Mouse (Mus musculus) gastrocnemius, adult 2 months (tissue): ENCODE measurements at regions not wholly inside any gene's neighbourhood (a gene's known extent, or its start where the extent isn't known, plus 50 kb on each side); places are given as distances from the start of the nearest gene placed in this dataset.
"Not testable (repeated sequence)": the region's sequence is repeated elsewhere in the genome, so short reads cannot be mapped to it uniquely, and the experiment has no call there.

ENCODE experiments used
- DNase-seq: peaks from one replicate; pipeline ENCODE4 v3.0.0; 2022
- H3K27ac ChIP-seq: fragments of 200-600 bp; 2 replicates; pipeline ENCODE4 v1.8.1; 2022; ENCODE audit warnings: mild to moderate bottlenecking
- H3K4me3 ChIP-seq: fragments of 200-600 bp; 2 replicates; pipeline ENCODE4 v1.8.1; 2022; ENCODE audit warnings: mild to moderate bottlenecking, moderate library complexity
- CTCF ChIP-seq: fragments of 200-600 bp; IDR thresholded peaks from 2 replicates; pipeline ENCODE4 v1.8.1; 2022; ENCODE audit warnings: antibody characterized with exemption, mild to moderate bottlenecking, moderate library complexity
- intact Hi-C: fragments of 180-260 bp; cut with DNase I; formaldehyde crosslinking; loops from one replicate; pipeline ENCODE4 v1.15.1; 2025

DNA sequence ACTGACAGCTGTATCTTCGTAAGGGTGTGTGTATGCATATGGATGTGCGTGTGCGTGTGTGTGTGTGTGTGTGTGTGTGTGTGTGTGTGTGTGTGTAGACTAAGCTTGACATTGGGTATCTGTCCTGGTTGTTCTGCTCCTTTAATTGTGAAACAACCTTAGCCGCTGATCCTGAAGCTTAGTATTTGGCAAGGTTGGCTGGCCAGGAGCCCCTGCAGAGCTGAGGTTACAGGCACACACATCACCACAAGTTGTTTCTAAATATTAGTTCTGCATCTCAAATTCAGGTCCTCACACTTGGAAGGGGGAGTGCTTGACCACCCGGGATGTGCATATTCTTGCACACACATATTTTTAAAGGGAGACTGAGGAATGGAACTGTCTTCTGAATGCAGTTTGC is 314.7 kb downstream of the Diras2 start:
- intact Hi-C loops: no loop called here
- peak; percentile 65 for DNase-seq
- TF ChIP-seq CTCF: no peak
- H3K4me3 ChIP-seq: no peak overlapping the region
- H3K27ac ChIP-seq: no peak overlapping the region; the same call in 1 of the 2 replicates

DNA sequence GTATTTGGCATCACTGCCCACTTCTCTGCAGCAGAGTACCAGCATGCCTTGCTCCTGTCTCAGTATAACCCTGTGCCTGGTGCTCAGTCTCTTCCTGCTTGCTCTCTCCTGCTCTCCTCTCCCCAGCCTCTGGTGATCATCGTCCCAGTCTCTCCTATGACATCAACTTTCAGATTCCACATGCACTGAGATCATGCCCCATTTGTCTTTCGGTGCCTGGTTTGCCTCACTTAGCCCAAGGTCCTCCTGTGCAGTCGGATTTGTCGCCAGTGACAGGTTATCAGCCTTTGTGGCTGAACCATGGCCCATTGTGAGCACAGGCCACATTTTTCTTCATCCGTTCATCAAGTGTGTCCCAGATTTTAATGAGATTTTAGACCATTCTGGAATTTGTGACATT is 314.0 kb downstream of the Diras2 start:
- intact Hi-C loops: no loop called here
- no peak for TF ChIP-seq CTCF
- Histone ChIP-seq H3K27ac (no peak overlapping the region; the same call in 1 of the 2 replicates), H3K4me3 (no peak overlapping the region)
- DNase-seq: no peak

DNA sequence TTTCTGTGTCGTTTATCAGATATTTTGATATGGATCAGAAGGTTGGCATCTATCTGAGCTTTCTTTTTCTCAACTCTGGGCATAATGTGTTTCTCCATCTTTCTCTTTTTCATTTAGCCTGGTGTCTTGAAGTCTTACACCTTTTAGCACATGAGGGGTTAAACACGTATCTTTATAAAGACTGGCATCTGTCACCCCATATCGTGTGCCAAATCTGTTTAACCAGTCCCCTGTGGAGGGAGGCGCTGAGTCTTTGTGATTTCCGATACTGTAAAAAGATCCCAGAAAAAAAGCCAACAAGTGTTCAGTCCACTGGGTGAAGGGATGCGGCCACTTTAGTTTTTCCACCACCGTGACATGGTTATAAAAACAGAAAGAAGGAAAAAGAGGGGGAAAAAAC is 313.3 kb downstream of the Diras2 start:
- no peak for DNase-seq
- no peak for TF ChIP-seq CTCF
- Histone ChIP-seq H3K4me3 (no peak overlapping the region), H3K27ac (no peak overlapping the region)
- intact Hi-C loops: no loop called here

DNA sequence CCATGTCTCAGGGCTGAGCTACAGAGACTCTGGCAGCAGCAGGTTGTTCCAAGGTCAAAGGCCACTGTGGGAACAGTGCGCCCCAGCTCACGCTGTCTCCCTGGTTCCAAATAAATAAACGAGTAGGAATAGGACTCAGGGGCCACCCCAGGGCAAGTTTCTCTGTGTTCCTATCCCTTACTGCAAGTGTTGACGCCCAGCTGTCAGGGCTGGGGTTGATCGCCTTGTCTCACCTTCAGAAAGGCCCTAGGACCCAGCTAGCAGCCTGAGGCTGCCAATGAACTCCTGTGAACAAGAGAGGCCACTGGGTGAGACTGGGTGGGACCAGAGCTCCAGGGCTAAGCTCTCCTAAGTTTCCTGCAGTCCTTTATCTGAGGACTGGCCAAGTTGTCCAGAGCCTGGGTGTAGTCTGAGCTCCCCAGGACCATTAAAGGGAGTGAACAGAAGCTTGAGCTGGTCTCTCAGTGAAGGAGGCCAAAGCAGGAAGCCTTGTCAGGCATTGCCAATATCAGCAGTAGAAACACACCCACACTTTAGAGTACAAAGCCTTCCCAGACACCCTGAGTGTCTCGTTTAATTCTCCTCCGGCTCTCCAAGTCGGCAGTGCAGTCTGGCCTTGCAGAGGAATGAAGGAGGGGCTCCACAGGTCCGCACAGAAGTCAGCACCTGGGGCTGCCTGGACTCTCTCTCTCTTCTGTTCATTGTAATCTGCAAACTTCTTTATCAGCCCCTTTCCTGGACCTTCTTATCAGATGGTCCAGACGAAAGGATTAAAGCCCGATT is 308.6 kb downstream of the Diras2 start:
- H3K27ac ChIP-seq: peak overlapping the region; percentile 54
- peak; percentile 59 for DNase-seq
- no peak for TF ChIP-seq CTCF
- no peak overlapping the region for H3K4me3 ChIP-seq
- intact Hi-C loops: loop anchor here (1.0 to 10.0 kb wide), 4 partner anchors 140 to 568 kb away; partner anchors contain the start of gene Secisbp2

DNA sequence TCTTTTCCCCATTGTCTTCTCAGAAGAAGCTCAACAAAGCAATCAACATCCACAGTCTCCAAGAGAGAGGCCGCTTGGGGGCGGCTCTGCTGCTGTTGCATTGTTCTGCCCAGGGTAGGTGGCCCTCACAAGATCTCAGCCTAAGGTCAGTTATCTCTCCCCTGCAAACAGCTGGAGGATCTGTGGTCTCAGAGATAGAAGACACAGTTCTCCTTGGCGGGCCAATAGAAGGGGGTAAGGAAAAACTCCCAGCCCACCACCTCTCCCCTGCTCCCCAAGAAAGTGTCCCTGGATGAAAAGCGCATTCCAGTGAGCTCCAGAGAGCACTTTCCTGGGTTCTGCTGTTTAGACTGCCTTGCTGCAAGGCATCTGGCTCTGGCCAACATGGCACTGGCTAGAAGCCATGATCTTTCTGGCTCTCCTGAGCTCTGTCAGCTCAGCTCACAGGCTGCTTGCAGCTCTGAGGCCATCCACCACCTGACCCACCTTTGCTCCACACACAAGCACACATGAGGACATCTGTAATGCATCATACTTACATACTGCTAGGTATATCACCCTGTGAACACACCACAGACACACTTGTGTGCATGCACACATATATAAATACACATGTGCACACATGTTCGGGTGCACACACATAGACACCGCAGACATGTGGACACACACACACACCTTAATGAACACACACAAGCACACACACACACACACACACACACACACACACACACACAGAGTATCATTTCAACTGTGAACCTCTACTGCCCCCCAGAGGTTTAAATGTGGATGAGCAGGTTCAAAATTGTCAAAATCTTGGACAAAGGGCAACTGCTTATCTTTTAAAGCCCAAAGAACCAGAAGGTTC is 307.7 kb downstream of the Diras2 start:
- peak overlapping the region; percentile 54 for H3K27ac ChIP-seq
- peak; percentile 82 for DNase-seq
- H3K4me3 ChIP-seq: no peak overlapping the region
- TF ChIP-seq CTCF: peak; percentile 61
- intact Hi-C loops: loop anchor here (1.0 to 10.0 kb wide), 4 partner anchors 141 to 569 kb away; partner anchors contain the start of gene Secisbp2

DNA sequence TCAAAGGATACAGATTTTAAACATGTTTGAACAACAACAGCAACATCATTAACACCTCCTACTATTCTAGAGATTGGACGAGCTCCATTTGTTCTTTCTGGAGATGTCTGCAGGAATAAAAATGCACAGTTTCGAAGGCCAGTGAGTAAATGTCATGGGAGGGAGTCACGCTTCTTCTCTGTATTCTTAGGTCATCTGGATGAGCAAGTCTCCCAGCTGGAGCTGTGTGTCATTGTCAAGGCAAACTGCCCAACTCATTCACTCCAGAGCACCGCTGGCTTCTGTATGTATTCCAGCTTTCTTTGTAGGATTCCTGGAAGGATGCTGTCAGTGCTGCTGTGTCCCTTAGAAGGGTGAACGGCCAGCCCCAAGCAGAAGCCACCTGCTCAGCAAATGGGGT is 297.1 kb downstream of the Diras2 start:
- no peak overlapping the region for H3K4me3 ChIP-seq
- H3K27ac ChIP-seq: no peak overlapping the region
- intact Hi-C loops: no loop called here
- DNase-seq: peak; percentile 53
- TF ChIP-seq CTCF: no peak

DNA sequence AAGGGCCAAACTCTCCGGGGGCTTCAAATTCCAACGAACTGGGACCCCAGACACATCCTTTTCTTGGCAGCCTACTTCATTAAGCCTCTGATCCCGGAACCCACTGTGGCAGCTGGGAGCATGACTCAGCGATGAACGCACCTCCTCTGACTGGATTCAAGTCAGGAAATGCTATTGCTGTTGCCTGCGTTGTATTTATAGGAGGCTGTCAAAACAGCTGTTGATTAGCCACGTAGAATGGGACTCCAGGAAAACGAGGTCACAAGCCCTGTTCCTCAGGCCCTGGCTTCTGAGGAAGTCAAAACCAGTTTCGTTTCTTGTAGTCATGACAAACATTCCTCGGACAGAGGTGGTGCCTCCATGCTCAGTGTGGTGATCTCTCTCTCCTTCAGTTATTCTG is 295.0 kb downstream of the Diras2 start:
- Histone ChIP-seq H3K4me3 (peak overlapping the region; percentile 48), H3K27ac (peak overlapping the region; percentile 80)
- intact Hi-C loops: no loop called here
- TF ChIP-seq CTCF: no peak
- peak; percentile 60 for DNase-seq

DNA sequence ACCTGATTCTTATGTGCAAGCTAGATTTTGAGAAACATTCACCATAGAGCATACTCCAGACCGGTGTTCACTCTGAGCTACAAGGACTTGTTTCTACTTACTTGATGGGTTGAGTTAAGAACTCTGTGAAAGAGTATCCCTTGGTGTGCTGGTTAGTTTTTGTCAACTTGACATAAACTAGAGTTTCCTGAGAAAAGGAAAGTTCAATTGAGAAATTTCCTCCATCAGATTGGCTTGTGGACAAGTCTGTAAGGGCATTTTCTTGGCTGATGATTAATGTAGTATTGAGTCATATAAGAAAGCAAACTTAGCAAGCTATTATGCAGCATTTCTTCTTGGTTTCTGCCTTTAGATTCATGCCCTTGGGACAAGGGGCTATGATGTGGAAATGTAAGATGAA is 291.5 kb downstream of the Diras2 start:
- no peak overlapping the region for H3K27ac ChIP-seq
- DNase-seq: no peak
- TF ChIP-seq CTCF: no peak
- no peak overlapping the region for H3K4me3 ChIP-seq
- intact Hi-C loops: no loop called here

DNA sequence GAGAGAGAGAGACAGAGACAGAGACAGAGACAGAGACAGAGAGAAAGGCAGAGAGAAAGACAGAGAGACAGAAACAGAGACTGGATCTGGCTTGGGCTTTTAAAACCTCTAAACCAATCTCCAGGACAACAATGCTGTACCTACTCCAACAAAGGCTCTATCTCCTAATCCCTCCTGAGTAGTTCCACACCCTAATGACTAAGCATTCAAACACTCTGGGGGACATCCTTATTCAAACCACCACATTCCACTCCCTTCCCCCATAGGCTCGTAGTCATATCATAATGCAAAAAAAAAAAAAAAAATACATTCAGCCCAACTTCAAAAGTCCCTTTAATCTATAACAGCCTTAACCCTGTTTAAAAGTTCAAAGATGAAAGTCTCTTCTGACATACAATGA is 289.3 kb downstream of the Diras2 start:
- intact Hi-C loops: no loop called here
- H3K27ac ChIP-seq: no peak overlapping the region
- TF ChIP-seq CTCF: no peak
- H3K4me3 ChIP-seq: no peak overlapping the region
- DNase-seq: no peak

DNA sequence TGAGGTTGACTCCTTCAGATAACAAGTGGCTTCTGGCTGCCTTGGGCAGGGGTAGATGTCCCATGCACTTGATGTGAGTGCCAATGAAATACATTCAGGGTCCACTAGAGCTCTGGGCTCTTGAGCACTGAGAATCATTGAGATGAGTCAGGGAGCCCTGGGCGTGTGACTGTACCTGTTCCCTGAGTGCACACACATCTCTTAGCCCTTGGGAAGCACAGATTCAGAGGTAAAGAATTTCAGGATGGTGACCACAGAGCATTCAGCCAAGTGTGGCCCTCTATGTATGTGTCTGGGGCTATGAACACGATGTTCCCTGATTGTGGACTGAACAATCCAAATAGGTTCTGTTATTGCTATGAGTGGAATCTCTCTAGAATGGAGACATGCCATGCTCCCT is 281.6 kb downstream of the Diras2 start:
- H3K27ac ChIP-seq: no peak overlapping the region
- no peak overlapping the region for H3K4me3 ChIP-seq
- intact Hi-C loops: no loop called here
- no peak for DNase-seq
- no peak for TF ChIP-seq CTCF

DNA sequence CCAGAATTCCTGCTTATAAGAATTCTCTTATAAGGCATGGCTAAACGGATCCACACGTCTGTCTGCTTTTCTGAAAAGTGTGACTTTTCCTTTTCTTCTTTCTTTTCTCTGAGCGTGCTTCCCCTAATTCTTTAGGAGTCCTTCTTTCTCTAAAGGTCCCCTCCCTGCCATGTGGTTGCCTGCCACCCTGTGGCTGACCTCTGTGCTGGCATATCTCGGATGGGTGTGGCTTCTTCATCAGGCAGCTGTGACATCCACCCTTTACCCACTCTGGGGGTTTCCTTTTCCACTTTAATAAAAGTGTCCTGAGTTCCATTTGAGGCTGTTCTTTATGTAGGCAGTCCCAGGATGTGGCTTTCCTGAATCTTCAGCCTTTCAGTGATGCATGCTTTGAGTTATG is 280.7 kb downstream of the Diras2 start:
- Histone ChIP-seq H3K27ac (no peak overlapping the region), H3K4me3 (no peak overlapping the region)
- intact Hi-C loops: loop anchor here (5.0 kb wide), 1 partner anchor 377 kb away; no protein-coding TSS in a partner anchor
- peak; percentile 41 for TF ChIP-seq CTCF
- DNase-seq: peak; percentile 25

DNA sequence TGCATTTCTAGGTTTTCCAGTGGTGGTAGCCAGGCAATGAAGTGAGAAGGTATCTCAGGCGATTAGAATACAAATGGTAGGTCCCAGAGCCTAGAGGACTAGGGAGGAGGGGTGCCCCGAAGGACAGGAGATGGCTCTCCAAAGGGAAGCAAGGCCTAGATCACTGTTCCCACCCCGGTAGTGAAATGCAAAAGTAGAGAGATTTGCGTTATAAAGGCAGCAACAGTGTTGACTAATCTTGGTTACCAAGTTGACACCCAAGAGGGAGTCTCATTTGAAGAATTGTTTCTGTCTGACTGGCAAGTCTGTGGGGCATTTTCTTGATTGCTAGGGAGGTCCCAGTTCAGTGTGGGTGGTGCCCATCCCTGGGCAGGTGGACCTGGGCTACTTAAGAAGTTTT is 278.8 kb downstream of the Diras2 start:
- no peak for TF ChIP-seq CTCF

DNA sequence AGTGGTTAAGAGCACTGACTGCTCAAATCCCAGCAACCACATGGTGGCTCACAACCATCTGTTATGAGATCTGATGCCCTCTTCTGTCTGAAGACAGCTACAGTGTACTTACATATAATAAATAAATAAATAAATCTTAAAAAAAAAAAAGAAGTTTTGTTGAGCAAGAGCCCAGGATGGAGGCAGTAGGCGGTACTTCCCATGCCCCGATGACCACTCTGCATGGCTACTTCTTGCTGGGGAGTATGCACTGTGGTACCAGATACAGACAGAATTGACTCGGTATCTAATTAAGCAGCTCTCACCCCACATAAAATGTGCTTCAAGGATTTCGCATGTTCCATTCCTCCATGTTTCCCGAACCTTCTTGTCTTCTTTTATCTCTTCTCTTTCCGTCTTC is 278.4 kb downstream of the Diras2 start:
- not testable (repeated sequence) for H3K27ac ChIP-seq, DNase-seq, H3K4me3 ChIP-seq
- intact Hi-C loops: loop anchor here (5.0 kb wide), 1 partner anchor 375 kb away; no protein-coding TSS in a partner anchor

More for the DNA sequence above, 278.8 kb downstream of the Diras2 start:
- intact Hi-C loops: loop anchor here (5.0 kb wide), 1 partner anchor 375 kb away; no protein-coding TSS in a partner anchor
- no peak for DNase-seq
- no peak overlapping the region for H3K4me3 ChIP-seq
- no peak overlapping the region for H3K27ac ChIP-seq
